Mouse (Mus musculus): ENCODE data around the gene Nrip3. TPM values are rescaled to one million over a fixed set of nuclear protein-coding genes. Genes with fewer than 3 reads are reported as not detected.

Nrip3 gene
- polyA plus RNA-seq, 1 experiment, result 0.67 TPM

DNA sequence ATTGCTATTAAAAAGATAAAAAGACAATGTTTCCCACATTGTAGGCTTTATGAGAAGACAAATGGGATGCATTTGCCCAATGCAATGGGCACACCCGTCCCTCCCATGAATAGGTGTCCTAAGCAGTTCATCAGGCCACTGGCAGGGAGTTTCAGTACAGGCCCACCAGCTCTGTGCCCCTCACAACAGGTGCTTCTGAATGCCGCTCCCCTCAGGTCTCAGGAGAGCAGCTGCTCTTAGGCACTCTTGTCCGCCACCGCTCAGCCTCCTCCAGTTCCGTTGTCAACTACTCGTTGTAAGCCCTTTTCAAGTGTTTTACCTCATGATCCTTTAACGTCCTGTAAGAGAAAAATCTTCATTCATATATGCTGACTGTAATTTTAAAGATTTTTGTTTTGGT, 69.6 kb downstream of the Nrip3 start:
- H3K4me3 ChIP-seq (ENCODE audit: extremely low read depth, insufficient read depth, insufficient read length), result no peak overlapping the region
- no peak for DNase-seq (ENCODE audit: low read depth in 1 of 2, low spot score in 2 of 2)
- TF ChIP-seq POLR2A (IDR thresholded peaks at IDR 0.05; ENCODE audit: low read depth, low read length) (no peak), CTCF (IDR thresholded peaks at IDR 0.05; ENCODE audit: extremely low read depth, insufficient read depth, insufficient read length, insufficient replicate concordance) (no peak)
- WGBS, result 96% methylated on average over 7 of the region's 7 CpGs
- H3K27me3 ChIP-seq (ENCODE audit: control insufficient read depth, insufficient read depth, low read length), result no peaks in the 10 kb centered on the region
- peaks cover 13% of the 10 kb centered on the region for H3K36me3 ChIP-seq (ENCODE audit: control insufficient read depth, insufficient read depth, low read length)
- no peak overlapping the region for H3K27ac ChIP-seq (ENCODE audit: insufficient read depth, low read length)
- H3K4me1 ChIP-seq (ENCODE audit: control insufficient read depth, insufficient read depth, insufficient read length), result no peaks in the 10 kb centered on the region

DNA sequence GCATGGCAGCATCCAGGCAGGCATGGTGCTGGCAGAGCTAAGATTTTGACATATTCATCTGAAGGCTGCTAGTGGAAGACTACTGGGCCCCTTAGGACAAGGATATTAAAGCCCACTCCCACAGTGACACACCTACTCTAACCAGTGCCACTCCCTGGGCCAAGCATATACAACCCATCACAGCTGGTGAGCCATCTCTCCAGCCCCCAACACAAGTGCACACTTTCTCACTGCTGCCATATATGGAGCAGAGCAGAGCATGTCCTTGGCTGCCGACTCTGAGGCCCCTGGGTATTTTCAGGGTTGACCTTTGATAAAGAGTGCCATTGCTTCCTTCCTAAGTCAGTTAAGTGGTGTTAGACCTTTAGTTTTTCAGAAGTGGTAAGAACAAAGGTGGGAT, 71.8 kb downstream of the Nrip3 start:
- Histone ChIP-seq H3K27me3 (ENCODE audit: control insufficient read depth, insufficient read depth, low read length) (no peaks in the 10 kb centered on the region), H3K4me3 (ENCODE audit: extremely low read depth, insufficient read depth, insufficient read length) (no peak overlapping the region), H3K36me3 (ENCODE audit: control insufficient read depth, insufficient read depth, low read length) (peaks cover 13% of the 10 kb centered on the region), H3K4me1 (ENCODE audit: control insufficient read depth, insufficient read depth, insufficient read length) (no peaks in the 10 kb centered on the region), H3K27ac (ENCODE audit: insufficient read depth, low read length) (no peak overlapping the region)
- no peak for DNase-seq (ENCODE audit: low read depth in 1 of 2, low spot score in 2 of 2)
- WGBS, result 85% methylated on average over 1 of the region's 1 CpGs
- TF ChIP-seq POLR2A (IDR thresholded peaks at IDR 0.05; ENCODE audit: low read depth, low read length), result no peak
- TF ChIP-seq CTCF (IDR thresholded peaks at IDR 0.05; ENCODE audit: extremely low read depth, insufficient read depth, insufficient read length, insufficient replicate concordance), result no peak

DNA sequence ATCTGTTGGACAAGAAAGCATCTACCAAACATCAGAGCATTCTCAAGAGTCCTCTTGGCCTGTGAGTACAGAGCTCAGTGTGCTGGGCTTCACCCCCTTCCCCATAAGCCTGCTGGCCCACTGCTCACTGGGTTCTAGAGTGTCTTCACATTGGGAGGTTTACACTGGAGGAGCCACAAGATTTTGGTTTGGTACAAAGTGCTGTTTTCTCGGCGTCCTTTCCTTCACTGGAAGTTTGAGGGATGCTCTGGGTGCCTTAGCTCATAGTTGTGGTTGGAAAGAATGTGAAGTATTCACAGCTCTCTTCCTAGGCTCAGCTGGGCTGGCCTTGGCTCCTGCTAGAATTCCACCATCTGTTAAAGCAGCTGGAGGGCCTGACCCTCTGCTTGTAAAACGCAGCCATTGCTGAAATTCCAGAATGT, 72.9 kb downstream of the Nrip3 start:
- peaks cover 13% of the 10 kb centered on the region for H3K36me3 ChIP-seq (ENCODE audit: control insufficient read depth, insufficient read depth, low read length)
- H3K27ac ChIP-seq (ENCODE audit: insufficient read depth, low read length), result no peak overlapping the region
- H3K4me1 ChIP-seq (ENCODE audit: control insufficient read depth, insufficient read depth, insufficient read length), result no peaks in the 10 kb centered on the region
- no peak for TF ChIP-seq CTCF (IDR thresholded peaks at IDR 0.05; ENCODE audit: extremely low read depth, insufficient read depth, insufficient read length, insufficient replicate concordance)
- TF ChIP-seq POLR2A (IDR thresholded peaks at IDR 0.05; ENCODE audit: low read depth, low read length), result no peak
- 93% methylated on average over 3 of the region's 3 CpGs for WGBS
- H3K4me3 ChIP-seq (ENCODE audit: extremely low read depth, insufficient read depth, insufficient read length), result no peak overlapping the region
- no peak for DNase-seq (ENCODE audit: low read depth in 1 of 2, low spot score in 2 of 2)
- no peaks in the 10 kb centered on the region for H3K27me3 ChIP-seq (ENCODE audit: control insufficient read depth, insufficient read depth, low read length)

Other genes with a start within 250 kb of the Nrip3 start
- gene St5, start 78.4 kb downstream of the Nrip3 start, polyA plus RNA-seq (2012; rRNA removed), result 29.9 and 34.6 TPM in 2 replicates
- gene Akip1, start 78.3 kb downstream of the Nrip3 start, polyA plus RNA-seq (2012; rRNA removed), result 6.9 and 9.0 TPM in 2 replicates
- 0.08 and 0.15 TPM in 2 replicates for gene BC051019, start 58.2 kb downstream of the Nrip3 start, polyA plus RNA-seq (2012; rRNA removed)
- gene Ascl3, start 50.3 kb downstream of the Nrip3 start, polyA plus RNA-seq (2012; rRNA removed), result 0.16 and 0.23 TPM in 2 replicates
- gene Tmem9b, start 29.1 kb downstream of the Nrip3 start, polyA plus RNA-seq (2012; rRNA removed), result 18.3 and 24.5 TPM in 2 replicates
- gene Scube2, start 83.7 kb upstream of the Nrip3 start, polyA plus RNA-seq (2012; rRNA removed), result 0.21 and 0.22 TPM in 2 replicates
- 49.8 and 57.1 TPM in 2 replicates for gene Dennd5a, start 178.4 kb upstream of the Nrip3 start, polyA plus RNA-seq (2012; rRNA removed)
- gene Tmem41b, start 204.9 kb upstream of the Nrip3 start, polyA plus RNA-seq (2012; rRNA removed), result 8.0 and 11.6 TPM in 2 replicates
- gene Ipo7, start 236.2 kb upstream of the Nrip3 start, polyA plus RNA-seq (2012; rRNA removed), result 16.3 and 22.3 TPM in 2 replicates